Mouse (Mus musculus): ENCODE measurements around the gene Prss32.

Gene Prss32

DNA sequence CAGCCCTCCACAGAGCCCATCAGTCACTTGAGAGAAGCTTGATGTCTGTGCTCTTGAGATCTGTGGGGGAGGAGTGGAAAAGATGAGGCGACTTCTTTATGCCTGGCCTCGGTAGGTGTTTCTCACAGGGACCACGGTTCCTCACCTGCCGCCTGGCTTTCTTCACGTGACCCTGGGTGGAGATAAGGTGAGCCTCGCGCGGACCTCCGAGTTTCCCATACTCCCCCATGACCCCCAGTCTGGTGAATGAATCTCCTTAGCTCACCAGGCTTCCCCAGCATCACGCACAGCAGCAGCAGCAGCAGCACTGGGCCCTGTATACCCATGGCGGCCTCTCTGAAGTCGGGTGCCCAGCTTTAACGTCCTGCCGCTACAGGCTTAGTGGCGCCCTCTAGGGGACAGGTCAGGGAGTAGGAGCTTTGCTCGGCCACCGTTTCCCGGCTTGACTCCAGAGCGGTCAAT, at the start of gene Prss32, which contains the start of gene Prss41:
Gene Prss32, plus strand, starts transcription at position 44 of the 462 bp plus-strand sequence.
Gene Prss41, minus strand, starts transcription at position 361 of the 462 bp plus-strand sequence.
- DNase-seq (ENCODE audit: low read depth), result no peak

DNA sequence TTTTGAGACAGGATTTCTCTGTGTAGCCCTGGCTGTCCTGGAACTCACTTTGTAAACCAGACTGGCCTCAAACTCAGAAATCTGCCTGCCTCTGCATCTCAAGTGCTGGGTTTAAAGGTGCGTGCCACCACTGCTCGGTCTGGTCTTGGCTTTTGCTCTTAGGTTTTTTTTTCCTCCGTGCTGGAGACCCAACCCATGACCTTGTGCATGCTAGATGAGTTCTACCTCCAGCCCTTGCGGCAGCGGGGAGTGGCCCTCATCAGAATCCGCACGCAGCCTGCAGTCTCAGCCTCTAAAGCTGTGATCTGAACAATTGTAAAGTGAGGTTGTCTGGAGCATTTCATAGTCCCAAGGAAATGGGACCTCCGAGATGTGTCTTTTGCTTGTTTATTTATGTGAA, 48.3 kb upstream of the Prss32 start:
- no peak for DNase-seq (ENCODE audit: low read depth)

DNA sequence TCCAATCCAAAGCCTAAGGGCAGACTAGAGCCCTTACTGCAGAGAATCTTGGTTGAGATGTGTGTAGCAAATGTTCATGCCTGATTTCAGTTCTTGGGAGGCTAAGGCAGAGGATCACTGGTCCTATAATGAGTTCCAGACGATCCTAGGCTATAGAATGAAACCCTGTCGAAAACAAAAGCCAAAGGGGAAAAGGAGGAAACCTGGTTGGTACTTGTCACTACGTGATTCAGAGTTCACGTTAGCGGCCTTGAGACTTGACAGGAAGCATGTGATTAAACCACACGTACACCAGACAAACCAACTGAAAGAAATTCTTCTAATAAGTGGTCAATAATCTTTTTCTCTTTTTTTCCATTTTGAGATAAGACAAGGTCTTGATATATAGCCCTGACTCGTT, 46.3 kb upstream of the Prss32 start:
- DNase-seq (ENCODE audit: low read depth), result no peak

DNA sequence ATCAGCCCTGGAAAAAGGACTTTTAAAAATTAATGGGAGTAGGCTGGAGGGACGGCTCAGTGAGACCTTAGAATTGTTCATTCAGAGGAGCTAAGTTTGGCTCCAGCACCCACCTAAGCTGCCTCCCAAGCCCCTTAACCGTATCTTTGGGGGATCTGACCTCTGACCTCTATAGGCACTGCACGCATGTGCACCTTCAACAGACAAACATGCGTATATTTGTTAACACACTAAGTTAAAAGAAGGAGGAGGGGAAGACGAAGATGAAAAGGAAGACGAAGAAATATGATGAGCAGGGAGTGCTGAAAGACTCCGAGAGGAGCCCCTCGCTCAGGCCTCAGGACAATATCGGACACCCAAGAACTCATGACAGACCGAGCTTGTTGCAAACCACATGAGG, 42.0 kb upstream of the Prss32 start:
- no peak for DNase-seq (ENCODE audit: low read depth)

DNA sequence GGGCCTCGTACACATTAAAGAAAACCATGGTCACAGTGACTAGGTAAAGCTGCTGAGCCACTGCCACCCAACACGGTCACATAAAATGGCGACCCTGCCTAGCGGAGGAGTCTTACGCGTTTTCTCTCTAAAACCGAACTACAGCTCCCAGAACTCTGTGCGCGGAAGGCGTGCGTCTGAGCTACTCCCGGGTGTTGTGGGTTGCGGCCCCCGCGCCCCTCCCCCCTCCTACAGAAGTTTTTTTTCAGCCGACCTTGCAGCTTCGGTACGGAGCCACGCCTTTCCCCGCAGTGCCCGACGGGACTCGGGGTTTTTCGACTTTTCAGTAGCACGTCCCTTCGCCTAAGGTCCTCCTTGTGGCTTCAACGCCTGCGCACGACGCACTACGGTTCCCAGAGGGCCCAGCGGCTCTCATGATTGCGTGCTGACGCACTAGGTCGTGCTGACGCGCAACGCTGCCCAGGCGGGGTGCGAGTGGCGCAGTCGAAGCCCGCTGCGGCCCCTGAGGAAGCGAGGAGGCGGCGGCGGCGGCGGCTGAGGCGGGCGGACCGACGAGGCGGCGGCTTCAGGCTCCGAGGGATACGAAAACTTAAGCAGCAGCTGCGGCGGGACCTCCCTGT, 40.8 kb upstream of the Prss32 start:
- DNase-seq (ENCODE audit: low read depth), result peak; percentile 100

DNA sequence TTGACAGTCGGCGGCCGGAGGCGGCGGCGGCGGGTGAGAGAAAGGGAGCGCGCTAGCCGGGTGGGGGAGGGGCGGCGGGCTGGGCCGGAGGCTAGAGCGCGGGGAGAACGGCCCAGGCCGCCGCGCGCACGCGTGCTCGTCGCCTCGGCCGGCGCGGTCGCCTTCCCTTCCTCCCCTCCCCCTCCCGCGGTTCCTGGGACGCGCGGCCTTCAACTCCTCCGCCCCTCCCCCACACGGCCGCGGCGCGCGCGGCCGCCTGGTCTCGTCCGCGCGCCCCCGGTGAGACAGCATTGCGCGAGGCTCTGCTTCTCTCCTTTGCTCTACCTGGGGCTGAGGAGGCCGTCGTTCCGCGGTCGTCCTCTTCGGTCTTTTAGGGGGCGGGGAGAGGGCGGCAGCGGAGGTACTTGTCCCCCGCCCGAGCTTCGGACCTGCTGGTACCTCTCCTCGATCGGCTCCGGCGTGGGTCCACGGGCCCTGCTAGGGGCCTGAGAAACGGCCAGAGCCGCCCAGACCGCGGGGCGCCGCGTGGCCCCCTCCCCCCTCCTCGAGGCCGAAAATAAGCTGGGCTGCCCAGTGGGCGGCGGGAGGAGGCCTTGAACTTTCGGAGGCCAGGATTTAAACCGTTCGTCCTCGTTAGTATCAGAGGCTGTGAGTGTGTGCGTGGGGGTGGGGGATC, 40.2 kb upstream of the Prss32 start:
- DNase-seq (ENCODE audit: low read depth), result no peak

DNA sequence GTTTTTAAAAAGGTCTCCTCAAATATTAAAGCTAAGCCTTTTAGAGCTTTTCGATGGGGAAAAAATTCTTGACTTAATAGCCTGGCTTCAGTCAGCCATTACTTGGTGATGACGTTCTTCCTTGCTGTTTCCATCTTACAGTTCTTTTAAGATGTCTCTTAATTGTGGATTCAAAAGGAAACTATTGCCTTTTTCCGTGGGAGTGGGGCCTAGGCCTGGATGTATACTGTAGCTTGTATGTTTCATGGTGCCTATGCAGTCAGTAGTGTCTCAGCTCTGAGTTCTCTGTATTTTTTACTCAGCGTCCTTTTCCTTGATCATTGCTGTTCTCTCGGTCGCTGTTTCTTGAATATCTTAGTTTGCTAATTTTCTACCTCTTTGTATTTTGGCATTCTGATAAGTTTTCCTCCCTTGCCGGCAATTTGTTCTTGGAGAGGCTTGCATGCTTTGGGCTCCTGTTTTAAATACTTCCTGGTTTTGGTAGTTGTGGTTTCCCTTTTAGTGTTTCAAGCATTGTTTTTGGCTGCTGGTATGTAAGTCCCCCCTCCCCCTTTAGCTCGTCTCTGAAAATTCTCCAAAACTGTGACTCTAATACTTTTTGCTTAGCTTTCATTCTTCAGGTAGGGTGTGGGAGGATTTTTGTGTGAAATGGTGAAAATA, 39.1 kb upstream of the Prss32 start:
- no peak for DNase-seq (ENCODE audit: low read depth)

DNA sequence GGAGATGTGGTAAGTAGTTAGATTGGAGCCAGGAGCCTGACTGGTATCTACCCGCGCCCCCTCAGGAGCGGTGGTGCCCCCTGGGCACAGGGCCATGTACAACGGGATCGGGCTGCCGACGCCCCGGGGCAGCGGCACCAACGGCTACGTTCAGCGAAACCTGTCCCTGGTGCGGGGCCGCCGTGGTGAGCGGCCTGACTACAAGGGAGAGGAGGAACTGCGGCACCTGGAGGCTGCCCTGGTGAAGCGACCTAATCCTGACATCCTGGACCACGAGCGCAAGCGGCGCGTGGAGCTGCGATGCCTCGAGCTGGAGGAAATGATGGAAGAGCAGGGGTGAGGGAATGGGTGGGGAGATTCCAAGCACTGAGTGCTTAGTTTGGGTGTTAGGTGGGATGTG, 36.8 kb upstream of the Prss32 start:
- no peak for DNase-seq (ENCODE audit: low read depth)

DNA sequence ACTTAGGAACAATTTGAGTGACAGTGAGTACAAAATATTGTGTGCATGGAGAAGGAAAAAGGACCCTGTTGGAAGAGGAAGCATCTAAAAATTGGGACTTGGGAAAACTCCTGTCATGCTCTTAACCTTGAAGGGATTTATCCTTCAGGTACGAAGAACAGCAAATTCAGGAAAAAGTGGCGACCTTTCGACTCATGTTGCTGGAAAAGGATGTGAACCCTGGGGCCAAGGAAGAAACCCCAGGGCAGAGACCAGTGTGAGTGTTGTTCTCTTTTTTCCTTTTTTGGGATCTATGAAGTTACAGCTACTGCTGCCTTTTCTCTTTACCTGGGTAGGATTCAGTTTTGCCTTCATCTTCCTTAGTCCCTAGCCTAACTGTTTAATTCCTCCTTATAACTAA, 35.7 kb upstream of the Prss32 start:
- DNase-seq (ENCODE audit: low read depth), result no peak

DNA sequence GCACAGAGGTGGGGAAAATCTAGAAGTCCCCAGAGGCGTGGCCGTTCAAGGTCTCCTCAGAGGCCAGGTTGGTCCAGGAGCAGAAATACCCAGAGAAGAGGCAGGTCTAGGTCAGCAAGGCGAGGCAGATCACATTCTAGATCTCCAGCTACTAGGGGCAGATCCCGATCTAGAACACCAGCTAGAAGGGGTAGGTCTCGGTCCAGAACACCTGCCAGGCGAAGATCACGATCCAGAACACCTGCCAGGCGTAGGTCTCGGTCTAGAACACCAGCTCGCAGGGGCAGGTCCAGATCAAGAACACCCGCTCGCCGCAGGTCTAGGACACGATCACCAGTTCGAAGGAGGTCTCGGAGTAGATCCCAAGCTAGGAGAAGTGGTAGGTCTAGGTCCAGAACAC, 28.0 kb upstream of the Prss32 start:
- no peak for DNase-seq (ENCODE audit: low read depth)

DNA sequence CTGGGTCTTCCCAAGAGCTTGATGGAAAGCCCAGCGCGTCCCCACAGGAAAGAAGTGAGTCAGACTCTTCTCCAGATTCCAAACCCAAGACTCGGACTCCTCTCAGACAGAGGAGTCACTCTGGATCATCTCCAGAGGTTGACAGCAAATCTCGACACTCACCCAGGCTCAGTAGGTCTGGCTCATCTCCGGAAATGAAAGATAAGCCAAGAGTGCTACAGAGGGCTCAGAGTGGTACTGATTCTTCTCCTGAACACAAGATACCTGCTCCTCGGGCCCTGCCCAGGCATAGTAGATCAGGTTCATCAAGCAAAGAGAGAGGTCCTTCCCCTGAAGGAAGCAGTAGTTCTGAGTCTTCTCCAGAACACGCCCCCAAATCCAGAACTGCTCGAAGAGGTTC, 25.1 kb upstream of the Prss32 start:
- no peak for DNase-seq (ENCODE audit: low read depth)

DNA sequence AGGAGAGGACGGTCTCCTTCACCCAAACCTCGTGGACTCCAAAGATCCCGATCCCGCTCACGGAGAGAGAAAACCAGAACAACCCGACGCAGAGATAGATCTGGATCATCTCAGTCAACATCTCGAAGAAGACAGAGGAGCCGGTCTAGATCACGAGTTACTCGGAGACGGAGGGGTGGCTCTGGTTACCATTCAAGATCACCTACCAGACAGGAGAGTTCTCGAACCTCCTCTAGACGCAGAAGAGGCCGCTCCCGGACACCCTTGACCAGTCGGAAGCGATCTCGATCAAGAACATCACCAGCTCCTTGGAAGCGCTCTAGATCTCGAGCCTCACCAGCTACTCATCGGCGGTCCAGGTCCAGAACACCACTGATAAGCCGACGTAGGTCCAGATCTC, 24.4 kb upstream of the Prss32 start:
- DNase-seq (ENCODE audit: low read depth), result no peak

DNA sequence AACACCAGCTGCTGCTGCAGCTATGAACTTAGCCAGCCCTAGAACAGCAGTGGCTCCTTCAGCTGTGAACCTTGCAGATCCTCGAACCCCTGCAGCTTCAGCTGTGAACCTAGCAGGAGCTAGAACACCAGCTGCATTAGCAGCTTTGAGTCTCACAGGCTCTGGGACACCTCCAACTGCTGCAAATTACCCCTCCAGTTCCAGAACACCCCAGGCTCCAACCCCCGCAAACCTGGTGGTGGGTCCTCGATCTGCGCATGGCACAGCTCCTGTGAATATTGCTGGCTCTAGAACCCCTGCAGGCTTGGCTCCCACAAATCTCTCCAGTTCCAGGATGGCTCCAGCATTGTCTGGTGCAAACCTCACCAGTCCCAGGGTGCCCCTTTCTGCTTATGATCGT, 22.9 kb upstream of the Prss32 start:
- no peak for DNase-seq (ENCODE audit: low read depth)

DNA sequence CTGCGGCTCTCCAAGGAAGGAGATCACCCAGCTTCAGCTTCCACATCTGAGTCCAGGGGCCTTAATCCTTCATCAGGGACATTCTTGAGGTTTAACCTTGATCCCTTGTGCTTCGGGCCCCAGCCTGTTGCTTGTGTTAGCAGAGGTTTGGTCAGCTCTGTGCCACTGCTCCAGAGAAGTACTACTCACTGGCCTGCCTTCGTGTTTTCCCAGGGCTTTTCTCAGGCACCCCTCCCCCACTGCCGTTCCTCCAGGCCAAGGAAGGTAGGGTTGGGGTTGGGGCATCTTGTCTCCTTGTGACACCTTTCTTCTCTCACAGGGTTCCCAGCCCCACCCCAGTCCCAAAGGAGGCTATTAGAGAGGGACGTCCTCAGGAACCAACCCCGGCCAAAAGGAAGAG, 21.6 kb upstream of the Prss32 start:
- no peak for DNase-seq (ENCODE audit: low read depth)

DNA sequence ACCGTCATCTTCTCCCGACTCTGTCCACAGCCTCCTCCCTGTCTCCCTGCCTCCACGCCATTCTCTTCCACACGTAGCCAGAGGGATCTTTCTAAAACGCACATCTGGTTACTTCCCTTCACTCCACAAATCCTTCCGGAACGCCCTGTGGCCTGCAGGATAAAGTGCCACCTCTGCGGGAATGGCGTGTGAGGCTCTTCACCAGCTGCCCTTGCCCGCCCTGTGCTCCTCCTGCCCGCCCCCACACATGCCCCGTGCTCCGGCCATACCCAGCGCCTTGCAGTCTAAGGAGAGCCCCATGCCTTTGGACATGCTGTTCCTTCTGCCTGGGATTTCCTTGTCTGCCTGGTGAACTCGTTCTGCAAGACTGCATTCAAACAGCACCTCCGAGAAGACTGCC, 20.6 kb upstream of the Prss32 start:
- DNase-seq (ENCODE audit: low read depth), result no peak

DNA sequence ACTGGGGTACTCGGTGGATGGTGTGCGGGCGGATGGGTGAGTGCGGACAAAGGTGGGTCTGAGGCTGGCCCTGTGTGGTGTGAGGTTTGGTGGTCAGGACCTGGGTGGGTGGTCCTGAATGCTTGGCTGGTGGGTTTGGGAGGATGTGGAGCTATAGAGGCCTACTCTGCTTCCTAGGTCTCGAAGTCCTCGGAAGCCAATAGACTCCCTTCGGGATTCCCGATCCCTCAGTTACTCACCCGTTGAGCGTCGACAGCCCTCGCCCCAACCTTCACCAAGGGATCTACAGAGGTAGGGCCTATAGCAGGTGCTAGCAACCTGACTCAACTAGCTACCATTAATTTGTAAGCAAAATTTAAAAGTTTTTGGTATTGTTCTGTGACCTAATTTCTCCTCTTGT, 20.0 kb upstream of the Prss32 start:
- DNase-seq (ENCODE audit: low read depth), result no peak

DNA sequence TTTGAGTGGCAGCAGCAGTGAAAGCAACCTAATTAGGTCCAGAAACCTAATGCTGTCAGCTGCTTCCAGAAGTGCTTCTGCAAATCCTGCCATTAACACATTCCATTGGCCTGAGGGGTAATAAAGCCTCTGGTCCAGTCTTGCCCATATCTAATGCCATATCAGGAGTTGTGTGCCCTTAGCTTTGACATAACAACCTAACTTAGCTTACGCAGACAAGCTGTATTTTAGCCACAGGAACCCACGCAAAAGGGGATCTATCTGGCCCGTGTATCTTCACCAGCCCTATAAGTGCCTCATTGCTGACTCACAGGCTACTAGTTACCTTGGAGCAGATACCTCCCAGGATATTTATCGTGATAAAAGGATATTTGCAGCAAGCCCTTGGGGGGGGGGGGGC, 18.1 kb upstream of the Prss32 start:
- DNase-seq (ENCODE audit: low read depth), result no peak

DNA sequence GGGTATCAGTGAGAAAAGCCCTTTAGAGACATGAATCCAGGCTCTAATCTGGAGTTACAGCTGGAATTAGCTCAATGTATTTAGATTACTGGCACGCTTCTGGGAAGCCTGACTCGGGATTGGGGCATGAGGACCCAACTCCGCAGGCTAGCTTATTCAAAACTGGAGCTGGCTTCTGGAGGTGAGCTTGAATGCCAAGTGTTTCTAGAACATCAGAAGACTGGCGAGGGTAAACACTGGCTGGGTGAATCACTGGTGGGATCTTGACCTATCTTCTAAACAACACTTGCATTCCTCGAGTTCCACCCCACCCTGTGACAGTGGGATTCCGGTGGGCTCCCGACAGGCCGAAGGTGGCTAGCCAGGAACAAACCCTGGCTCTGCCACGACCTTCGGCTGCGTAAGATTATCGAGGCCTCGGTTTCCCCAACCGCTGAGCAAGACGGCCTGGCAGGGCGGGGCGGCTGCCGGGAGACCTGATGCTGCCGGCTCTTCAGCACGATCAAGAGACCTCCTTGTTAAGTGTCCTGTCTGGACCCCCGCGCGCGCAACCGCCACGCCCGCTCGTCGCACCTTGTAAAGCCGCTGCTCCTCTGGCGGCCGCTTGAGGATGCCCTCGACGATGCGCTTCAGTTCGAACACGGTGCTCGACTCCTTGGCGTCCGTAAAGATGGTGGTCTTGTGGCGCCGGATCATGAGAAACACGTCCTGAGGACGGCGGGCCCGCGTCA, 15.2 kb upstream of the Prss32 start:
- no peak for DNase-seq (ENCODE audit: low read depth)

DNA sequence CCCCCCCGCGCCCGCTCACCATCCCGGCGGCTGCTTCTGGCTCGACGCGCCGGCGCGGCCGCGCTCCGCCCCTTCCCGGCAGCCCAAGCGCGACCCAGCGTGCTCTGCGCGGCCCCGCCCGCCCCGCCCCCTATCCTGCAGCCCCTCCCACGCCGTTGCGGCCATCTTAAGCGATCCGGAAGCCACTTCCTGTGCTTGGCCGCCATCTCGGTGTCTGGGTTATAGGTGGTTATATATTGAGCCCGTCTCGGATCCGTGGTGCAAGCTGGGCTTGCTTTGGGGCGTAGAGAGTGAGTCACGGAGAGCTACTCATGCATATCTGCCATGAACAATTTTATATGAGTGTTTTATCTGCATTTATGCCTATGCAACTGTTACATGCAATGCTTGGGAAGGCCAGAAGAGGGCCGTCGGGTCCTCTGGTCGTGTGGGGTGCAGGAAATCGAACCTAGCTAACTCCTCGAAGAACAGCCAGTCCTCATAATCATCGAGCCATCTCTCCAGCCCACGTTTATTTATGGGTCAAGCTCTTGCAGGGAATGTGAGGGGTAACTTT, 14.5 kb upstream of the Prss32 start, which contains the start of gene Elob:
Gene Elob, minus strand, starts transcription at position 73 of the 556 bp plus-strand sequence.
- DNase-seq (ENCODE audit: low read depth), result peak; percentile 73

DNA sequence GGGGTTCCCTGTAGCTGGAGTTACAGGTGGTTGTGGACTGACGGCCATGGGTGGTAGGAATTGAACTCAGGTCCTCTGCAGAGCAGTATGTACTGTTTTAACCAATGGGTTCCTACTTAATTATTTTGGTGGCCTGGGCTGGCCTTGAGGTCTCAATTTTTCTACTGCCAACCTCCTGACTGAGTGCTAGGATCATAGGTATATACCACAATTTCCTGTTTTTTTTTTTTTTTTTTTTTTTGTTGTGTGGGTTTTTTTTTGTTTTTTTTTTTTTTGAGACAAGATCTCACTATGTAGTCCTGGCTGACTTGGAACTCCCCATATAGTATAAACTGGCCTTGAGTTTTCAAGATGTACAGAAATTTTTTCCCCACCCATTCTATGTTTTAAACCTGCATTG, 12.5 kb upstream of the Prss32 start:
- no peak for DNase-seq (ENCODE audit: low read depth)

DNA sequence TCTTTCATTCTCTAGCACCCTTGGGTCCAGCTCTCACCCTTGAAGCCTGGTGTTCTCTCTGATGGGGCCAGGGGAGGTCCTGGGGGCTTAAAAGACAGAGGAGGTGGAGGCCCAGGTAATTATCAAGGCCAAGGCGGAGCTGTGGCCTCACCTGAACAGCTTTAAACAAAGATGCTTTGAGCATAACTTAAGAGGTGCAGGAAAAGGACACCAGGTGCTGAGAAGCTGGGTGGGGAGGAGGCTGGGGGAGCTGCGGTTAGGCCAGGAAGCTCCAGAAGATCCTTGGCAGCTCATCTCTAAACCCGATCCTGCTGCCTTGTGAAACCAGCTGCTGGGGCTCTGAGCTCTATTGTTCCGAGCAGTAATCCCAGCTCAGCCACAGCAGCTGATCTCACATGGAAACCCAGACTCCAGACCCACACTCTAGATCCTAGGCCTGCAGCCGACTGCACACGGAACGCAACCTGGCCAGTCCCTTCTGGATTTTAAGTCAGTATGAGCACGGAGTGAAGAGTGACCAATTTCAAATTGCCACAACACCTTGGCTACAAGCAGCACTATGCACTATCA, 7.6 kb upstream of the Prss32 start, which contains the start of gene Prss33:
Gene Prss33, minus strand, starts transcription at position 51 of the 570 bp plus-strand sequence.
- no peak for DNase-seq (ENCODE audit: low read depth)

DNA sequence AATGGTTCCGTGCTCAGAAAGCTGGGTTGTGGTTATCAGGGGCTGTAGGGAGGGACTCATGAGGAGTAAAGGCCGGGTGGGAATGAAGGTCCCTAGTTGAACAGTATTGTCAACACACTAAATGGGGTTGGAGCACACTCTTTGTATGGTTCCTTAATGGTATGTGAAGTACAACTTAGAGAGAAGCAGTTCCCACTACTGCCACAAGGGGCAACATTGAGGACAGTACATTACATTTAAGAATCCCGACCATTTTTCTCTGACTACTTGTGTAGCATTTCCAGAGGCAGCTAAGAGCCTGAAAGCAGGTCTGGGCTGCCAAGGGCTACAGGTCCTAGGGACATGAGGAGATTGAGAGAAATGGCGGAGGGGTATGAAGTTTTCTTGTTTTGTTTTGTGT, 2.5 kb upstream of the Prss32 start:
- DNase-seq (ENCODE audit: low read depth), result peak; percentile 28

Data from fibroblast of lung, adult 2 months (primary cell).